Mouse (Mus musculus) stomach, postnatal 0 days (tissue): Measurements from ENCODE around the gene Agr2.

Experiments
- CTCF ChIP-seq: IDR thresholded peaks from 2 replicates; pipeline ENCODE4 v1.5.1; 2016; ENCODE audit warnings: antibody characterized with exemption, low read depth, mild to moderate bottlenecking, moderate library complexity
- EP300 ChIP-seq: optimal IDR thresholded peaks from 2 replicates; pipeline ENCODE3; 2016; ENCODE audit warnings: antibody characterized with exemption

GRCm38 (mm10) chr12:36047593-36047992, 54.9 kb downstream of the Agr2 start:
- TF ChIP-seq CTCF (no peak), EP300 (no peak)
